Mouse (Mus musculus) ES-E14 (cell line): ENCODE measurements around the gene Nrsn2.

Experiments
- CHD2 ChIP-seq: IDR thresholded peaks from 2 replicates; pipeline ENCODE4 v1.6.1; 2014; ENCODE audit warnings: mild to moderate bottlenecking, low read depth, low read length, inconsistent platforms
- HCFC1 ChIP-seq: IDR thresholded peaks from 2 replicates; pipeline ENCODE4 v1.6.1; 2012; ENCODE audit warnings: low read length, inconsistent platforms, borderline replicate concordance; ENCODE audit not compliant: insufficient read depth
- ZC3H11A ChIP-seq: IDR thresholded peaks from 2 replicates; pipeline ENCODE4 v1.6.1; 2012; ENCODE audit warnings: low read depth, mild to moderate bottlenecking, inconsistent platforms, low read length, borderline replicate concordance

DNA sequence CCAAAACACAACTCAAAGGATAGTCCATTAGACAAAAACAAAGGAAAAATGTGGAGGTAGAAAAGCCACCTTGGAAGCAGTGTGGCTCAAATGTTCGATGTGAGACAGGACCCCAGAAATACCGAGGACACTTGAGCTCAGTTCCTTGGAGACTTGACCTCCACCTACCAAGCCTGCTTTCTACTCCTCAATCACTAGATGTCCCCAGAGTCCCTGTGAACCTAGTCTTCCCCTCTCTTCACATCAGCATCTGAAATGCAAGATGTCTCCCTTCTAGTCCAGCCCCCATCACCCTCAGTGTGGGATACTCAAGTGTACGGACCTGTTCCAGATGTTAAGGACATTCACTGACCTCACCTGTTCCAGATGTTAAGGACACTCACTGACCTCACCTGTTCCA lies 16.3 kb upstream of the Nrsn2 start:
- TF ChIP-seq CHD2 (no peak), ZC3H11A (peak; percentile 82), HCFC1 (no peak; the same call in 1 of the 2 replicates)
